Mouse (Mus musculus): ENCODE results near the gene Phf5a. TPM values are rescaled to one million over a fixed set of nuclear protein-coding genes. Genes with fewer than 3 reads are reported as not detected.

Phf5a gene
- polyA plus RNA-seq, 1 experiment from 2014 or later = 130 TPM

- DNase-seq (ENCODE audit: low spot score) (no peak), ATAC-seq (ENCODE audit: low FRiP score) (no peak)
- Histone ChIP-seq H3K9me3 (ENCODE audit: control insufficient read depth, low read length) (no peaks in the 10 kb centered on the region), H3K36me3 (replicated peaks; ENCODE audit: control insufficient read depth, insufficient read depth) (peaks cover 25% of the 10 kb centered on the region), H3K4me1 (replicated peaks; ENCODE audit: control insufficient read depth, insufficient read depth, low read length) (no peaks in the 10 kb centered on the region), H3K27me3 (ENCODE audit: control insufficient read depth, insufficient read depth, low read length) (no peaks in the 10 kb centered on the region), H3K27ac (no peak overlapping the region), H3K4me3 (replicated peaks; ENCODE audit: low read length) (no peak overlapping the region), H3K4me2 (replicated peaks) (no peak overlapping the region), H3K9ac (no peak overlapping the region)
- 70% methylated on average over 5 of the region's 5 CpGs for WGBS
Observed at GRCm38 (mm10) chr15:81845033-81845625, 26.6 kb downstream of the Phf5a start.

DNA sequence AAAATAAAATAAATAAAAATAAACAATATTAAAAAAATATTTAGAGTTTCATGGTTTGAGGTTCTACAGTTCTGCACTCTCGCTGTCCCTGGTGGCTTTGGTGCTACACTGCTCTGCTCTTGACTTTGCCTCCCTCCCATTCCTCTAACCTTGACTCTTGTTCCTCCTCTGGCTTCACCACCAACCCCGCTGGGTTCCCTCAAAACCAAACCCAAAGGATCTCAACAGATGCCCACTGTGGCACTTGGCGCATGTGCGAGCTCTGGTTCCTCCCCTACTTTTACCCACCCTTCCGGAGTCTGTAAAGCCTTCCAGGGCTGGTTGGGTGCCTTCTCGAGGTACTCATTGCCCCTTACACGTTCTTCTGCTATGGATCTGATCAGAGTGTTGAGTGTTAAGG, 29.4 kb downstream of the Phf5a start:
- Histone ChIP-seq H3K4me1 (replicated peaks; ENCODE audit: control insufficient read depth, insufficient read depth, low read length) (peaks cover 7% of the 10 kb centered on the region; the same call in 1 of the 2 replicates), H3K9ac (no peak overlapping the region), H3K27me3 (ENCODE audit: control insufficient read depth, insufficient read depth, low read length) (no peaks in the 10 kb centered on the region), H3K4me3 (replicated peaks; ENCODE audit: low read length) (no peak overlapping the region), H3K36me3 (replicated peaks; ENCODE audit: control insufficient read depth, insufficient read depth) (no peaks in the 10 kb centered on the region; the same call in 1 of the 2 replicates), H3K4me2 (replicated peaks) (no peak overlapping the region), H3K9me3 (ENCODE audit: control insufficient read depth, low read length) (no peaks in the 10 kb centered on the region), H3K27ac (no peak overlapping the region)
- 84% methylated on average over 7 of the region's 7 CpGs for WGBS
- no peak for DNase-seq (ENCODE audit: low spot score)
- no peak for ATAC-seq (ENCODE audit: low FRiP score)

DNA sequence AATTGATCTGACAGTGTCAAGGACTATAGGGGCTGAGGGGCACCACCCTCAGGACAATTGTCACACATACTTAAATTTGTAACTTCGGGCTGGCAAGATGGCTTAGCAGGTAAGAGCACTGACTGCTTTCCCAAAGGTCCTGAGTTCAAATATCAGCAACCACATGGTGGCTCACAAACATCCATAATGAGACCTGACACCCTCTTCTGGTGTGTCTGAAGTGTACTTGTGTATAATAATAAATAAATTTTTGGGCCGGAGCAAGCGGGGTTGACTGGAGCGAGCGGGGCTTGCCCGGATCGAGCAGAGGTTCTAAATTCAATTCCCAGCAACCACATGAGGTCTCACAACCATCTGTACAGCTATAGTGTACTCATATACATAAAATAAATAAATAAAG, 31.4 kb downstream of the Phf5a start:
- Histone ChIP-seq H3K4me2 (replicated peaks) (no peak overlapping the region), H3K36me3 (replicated peaks; ENCODE audit: control insufficient read depth, insufficient read depth) (no peaks in the 10 kb centered on the region), H3K9me3 (ENCODE audit: control insufficient read depth, low read length) (no peaks in the 10 kb centered on the region), H3K4me3 (replicated peaks; ENCODE audit: low read length) (no peak overlapping the region), H3K9ac (no peak overlapping the region), H3K27ac (no peak overlapping the region), H3K4me1 (replicated peaks; ENCODE audit: control insufficient read depth, insufficient read depth, low read length) (peaks cover 10% of the 10 kb centered on the region; the same call in 1 of the 2 replicates), H3K27me3 (ENCODE audit: control insufficient read depth, insufficient read depth, low read length) (no peaks in the 10 kb centered on the region)
- DNase-seq (ENCODE audit: low spot score) (no peak), ATAC-seq (ENCODE audit: low FRiP score) (no peak)
- WGBS = 92% methylated on average over 7 of the region's 7 CpGs

GRCm38 (mm10) chr15:81839634-81840033, 32.1 kb downstream of the Phf5a start:
- no peak overlapping the region for H3K9ac ChIP-seq
- H3K4me3 ChIP-seq (replicated peaks; ENCODE audit: low read length) = no peak overlapping the region
- no peaks in the 10 kb centered on the region for H3K36me3 ChIP-seq (replicated peaks; ENCODE audit: control insufficient read depth, insufficient read depth)
- H3K4me1 ChIP-seq (replicated peaks; ENCODE audit: control insufficient read depth, insufficient read depth, low read length) = peaks cover 10% of the 10 kb centered on the region; the same call in 1 of the 2 replicates
- H3K27me3 ChIP-seq (ENCODE audit: control insufficient read depth, insufficient read depth, low read length) = no peaks in the 10 kb centered on the region
- WGBS = 62% methylated on average over 5 of the region's 5 CpGs
- H3K4me2 ChIP-seq (replicated peaks) = no peak overlapping the region
- H3K9me3 ChIP-seq (ENCODE audit: control insufficient read depth, low read length) = no peaks in the 10 kb centered on the region
- peak; percentile 75; the same call in 1 of the 2 replicates for ATAC-seq (ENCODE audit: low FRiP score)
- DNase-seq (ENCODE audit: low spot score) = peak; percentile 69
- peak overlapping the region; percentile 26; the same call in 1 of the 2 replicates for H3K27ac ChIP-seq

DNA sequence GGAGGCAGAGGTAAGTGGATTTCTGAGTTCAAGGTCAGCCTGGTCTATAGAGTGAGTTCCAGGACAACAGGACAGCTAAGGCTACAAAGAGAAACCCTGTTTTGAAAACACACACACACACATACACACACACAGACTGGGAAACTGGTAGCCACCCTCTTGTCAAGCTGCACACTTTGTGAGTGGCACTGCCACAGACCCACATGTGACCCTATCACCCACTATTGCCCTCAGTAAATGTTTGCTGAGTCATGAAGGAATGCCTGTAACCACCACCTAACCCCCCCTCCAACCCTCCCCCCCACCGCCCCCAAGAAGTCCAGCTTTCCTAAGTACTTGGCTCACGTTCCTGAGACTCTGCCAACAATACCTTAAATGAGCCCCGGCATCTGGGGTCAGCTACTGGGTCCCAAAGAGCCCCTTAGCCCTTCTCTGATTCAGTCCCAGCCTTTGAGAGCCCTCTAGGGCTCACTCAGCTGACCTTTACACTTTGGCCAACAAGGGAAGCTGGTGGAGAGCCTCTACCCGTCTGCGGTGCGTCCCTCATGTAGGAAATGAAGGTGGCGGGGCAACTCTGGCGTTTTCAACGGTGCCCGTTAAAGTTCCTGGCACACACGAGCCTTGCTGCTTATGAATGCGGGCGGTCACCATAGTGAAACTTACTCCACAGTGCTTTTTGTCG, 33.0 kb downstream of the Phf5a start:
- H3K27ac ChIP-seq = no peak overlapping the region
- H3K4me2 ChIP-seq (replicated peaks) = no peak overlapping the region
- no peak for DNase-seq (ENCODE audit: low spot score)
- H3K4me1 ChIP-seq (replicated peaks; ENCODE audit: control insufficient read depth, insufficient read depth, low read length) = peaks cover 10% of the 10 kb centered on the region; the same call in 1 of the 2 replicates
- ATAC-seq (ENCODE audit: low FRiP score) = no peak
- WGBS = 71% methylated on average over 14 of the region's 14 CpGs
- H3K9ac ChIP-seq = no peak overlapping the region
- no peaks in the 10 kb centered on the region for H3K36me3 ChIP-seq (replicated peaks; ENCODE audit: control insufficient read depth, insufficient read depth)
- no peaks in the 10 kb centered on the region for H3K9me3 ChIP-seq (ENCODE audit: control insufficient read depth, low read length)
- H3K27me3 ChIP-seq (ENCODE audit: control insufficient read depth, insufficient read depth, low read length) = no peaks in the 10 kb centered on the region
- no peak overlapping the region for H3K4me3 ChIP-seq (replicated peaks; ENCODE audit: low read length)

DNA sequence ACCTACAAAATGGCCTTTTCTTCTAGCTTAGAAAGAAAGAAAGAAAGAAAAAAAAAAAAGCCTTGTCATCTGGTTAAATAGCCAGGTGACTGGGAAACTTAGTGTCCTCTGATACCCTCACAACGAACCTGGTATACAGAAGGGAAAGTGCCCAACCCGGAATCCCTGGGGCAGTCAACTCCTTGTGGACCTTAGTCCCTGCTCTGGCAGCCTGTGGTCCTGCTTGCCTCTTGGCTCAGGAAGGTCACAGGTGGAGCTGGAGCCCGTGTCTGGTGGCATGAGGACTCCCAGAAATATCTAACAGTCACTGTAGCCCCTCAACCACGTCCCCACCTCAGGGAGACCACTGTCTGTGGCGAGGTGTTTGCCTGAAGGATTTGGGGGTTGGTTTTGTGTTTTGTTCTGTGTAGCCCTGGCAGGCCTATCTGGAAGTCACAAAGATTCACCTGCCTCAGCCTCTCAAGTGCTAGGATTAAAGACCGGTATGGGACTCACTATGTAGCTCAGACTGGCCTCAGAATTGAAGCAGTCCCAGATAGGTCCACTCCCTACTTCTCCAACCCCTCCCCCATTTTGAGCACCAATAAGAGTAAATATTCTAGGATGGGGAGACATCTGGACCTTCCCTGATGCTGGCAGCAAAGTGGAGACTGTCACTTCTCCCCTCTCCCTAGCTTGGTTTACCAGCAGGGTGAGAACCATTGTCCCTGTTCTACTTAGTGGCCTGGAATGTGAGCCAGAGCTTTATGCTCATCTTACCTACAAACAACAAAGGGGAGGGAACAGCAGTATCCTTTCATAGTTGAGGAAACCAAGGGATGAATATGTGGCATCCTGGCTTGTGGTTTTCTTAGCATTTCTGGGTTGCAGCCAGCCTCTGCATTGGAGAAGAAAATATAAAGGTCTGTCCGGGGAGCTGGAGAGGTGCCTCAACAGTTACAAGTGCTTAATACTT, 34.5 kb downstream of the Phf5a start:
- no peak for ATAC-seq (ENCODE audit: low FRiP score)
- WGBS = 63% methylated on average over 7 of the region's 7 CpGs
- H3K4me2 ChIP-seq (replicated peaks) = no peak overlapping the region; the same call in 1 of the 2 replicates

GRCm38 (mm10) chr15:81836124-81836821, 35.4 kb downstream of the Phf5a start:
- no peaks in the 10 kb centered on the region for H3K36me3 ChIP-seq (replicated peaks; ENCODE audit: control insufficient read depth, insufficient read depth)
- WGBS = 4% methylated on average over 31 of the region's 33 CpGs
- ATAC-seq (ENCODE audit: low FRiP score) (peak; percentile 54; the same call in 1 of the 2 replicates), DNase-seq (ENCODE audit: low spot score) (no peak)
- H3K4me2 ChIP-seq (replicated peaks) = peak overlapping the region; percentile 46
- H3K9ac ChIP-seq = peak overlapping the region; percentile 47; the same call in 1 of the 2 replicates
- peaks cover 10% of the 10 kb centered on the region; the same call in 1 of the 2 replicates for H3K4me1 ChIP-seq (replicated peaks; ENCODE audit: control insufficient read depth, insufficient read depth, low read length)
- H3K27ac ChIP-seq = no peak overlapping the region
- H3K9me3 ChIP-seq (ENCODE audit: control insufficient read depth, low read length) = no peaks in the 10 kb centered on the region
- H3K27me3 ChIP-seq (ENCODE audit: control insufficient read depth, insufficient read depth, low read length) = no peaks in the 10 kb centered on the region
- no peak overlapping the region for H3K4me3 ChIP-seq (replicated peaks; ENCODE audit: low read length)

More for the DNA sequence above, 34.5 kb downstream of the Phf5a start:
- H3K27ac ChIP-seq = no peak overlapping the region
- H3K9ac ChIP-seq = no peak overlapping the region
- DNase-seq (ENCODE audit: low spot score) = no peak
- H3K4me1 ChIP-seq (replicated peaks; ENCODE audit: control insufficient read depth, insufficient read depth, low read length) = peaks cover 10% of the 10 kb centered on the region; the same call in 1 of the 2 replicates
- H3K36me3 ChIP-seq (replicated peaks; ENCODE audit: control insufficient read depth, insufficient read depth) = no peaks in the 10 kb centered on the region
- no peaks in the 10 kb centered on the region for H3K9me3 ChIP-seq (ENCODE audit: control insufficient read depth, low read length)
- no peaks in the 10 kb centered on the region for H3K27me3 ChIP-seq (ENCODE audit: control insufficient read depth, insufficient read depth, low read length)
- H3K4me3 ChIP-seq (replicated peaks; ENCODE audit: low read length) = no peak overlapping the region

- Histone ChIP-seq H3K36me3 (replicated peaks; ENCODE audit: control insufficient read depth, insufficient read depth) (no peaks in the 10 kb centered on the region), H3K9ac (no peak overlapping the region), H3K4me2 (replicated peaks) (no peak overlapping the region), H3K4me3 (replicated peaks; ENCODE audit: low read length) (no peak overlapping the region), H3K4me1 (replicated peaks; ENCODE audit: control insufficient read depth, insufficient read depth, low read length) (peaks cover 10% of the 10 kb centered on the region; the same call in 1 of the 2 replicates), H3K27me3 (ENCODE audit: control insufficient read depth, insufficient read depth, low read length) (no peaks in the 10 kb centered on the region), H3K27ac (no peak overlapping the region), H3K9me3 (ENCODE audit: control insufficient read depth, low read length) (no peaks in the 10 kb centered on the region)
- 65% methylated on average over 10 of the region's 10 CpGs for WGBS
- DNase-seq (ENCODE audit: low spot score) (no peak), ATAC-seq (ENCODE audit: low FRiP score) (no peak)
Observed at GRCm38 (mm10) chr15:81835007-81835880, 36.5 kb downstream of the Phf5a start.

Measured in hindbrain, embryonic 14.5 days (tissue).